ENCODE assay signal across 10 mouse cellular contexts in the genomic region with DNA sequence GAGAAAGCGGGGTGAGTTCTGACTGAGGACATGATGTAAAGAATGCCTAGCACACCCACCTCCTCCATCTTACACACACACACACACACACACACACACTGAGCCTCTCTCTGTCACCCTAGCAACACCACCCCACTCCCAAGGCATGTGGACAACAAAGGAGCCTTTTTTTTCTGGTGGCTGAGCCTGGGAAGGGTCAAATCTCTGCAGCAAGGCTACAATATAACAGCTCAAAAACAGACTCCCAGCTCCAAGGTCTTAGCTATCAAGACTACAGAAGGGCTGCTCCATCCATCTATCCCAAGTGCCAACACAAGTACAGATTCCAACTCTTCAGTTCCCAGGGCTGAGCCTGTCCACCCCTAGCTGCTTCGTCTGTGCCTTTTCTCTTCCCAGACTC. TPM values are rescaled to one million over a fixed set of nuclear protein-coding genes. Genes with fewer than 3 reads are reported as not detected.
DNase-seq lines count a peak whose midpoint lies in the region; ATAC-seq and TF ChIP-seq lines count a peak whose summit lies in the region.
"Had no signal": no experiment of that assay in that cellular context is flagged by ENCODE, and none has a peak within 500 bp of the region (broad histone marks: within the 10 kb centered on the region; RNA-seq: fewer than 3 reads in every experiment).

No protein-coding gene starts in this region.

- DNase-seq in right cerebral cortex, postnatal 10 days (ENCODE audit: low spot score in 2 of 2) = peak; percentile 60 to 66
- DNase-seq in right cerebral cortex, postnatal 36 days (ENCODE audit: low spot score in 2 of 2) = no peak
- DNase-seq in fibroblast of lung, adult 2 months (ENCODE audit: low read depth) = peak; percentile 45
- peak; percentile 81 for DNase-seq in hindbrain, postnatal 0 days (ENCODE audit: low spot score)
- no peak for DNase-seq in natural killer cell, adult 2 months (ENCODE audit: low spot score in 2 of 2)
- DNase-seq: cerebellum, postnatal 25 days; liver, postnatal 0 days had no signal

- no peaks in the 10 kb centered on the region for H3K36me3 ChIP-seq in hindbrain, postnatal 0 days (ENCODE audit: insufficient read depth, low read length)
- peaks cover 54% of the 10 kb centered on the region for H3K36me3 ChIP-seq in kidney, embryonic 16.5 days (ENCODE audit: insufficient read depth, low read length)

- H3K27ac ChIP-seq in hindbrain, postnatal 0 days = peak overlapping the region; percentile 82
- H3K27ac ChIP-seq in olfactory bulb, adult 2 months (ENCODE audit: insufficient read depth, low read depth, low read length) = peak overlapping the region; percentile 66
- H3K27ac ChIP-seq in kidney, embryonic 16.5 days (ENCODE audit: low read length) = no peak overlapping the region

- no peak overlapping the region for H3K4me3 ChIP-seq in hindbrain, postnatal 0 days (ENCODE audit: low read length)
- H3K4me3 ChIP-seq in olfactory bulb, adult 2 months (ENCODE audit: insufficient read depth, low read depth, low read length) = no peak overlapping the region
- H3K4me3 ChIP-seq in kidney, embryonic 16.5 days (ENCODE audit: low read length) = no peak overlapping the region

- no peak for TF ChIP-seq POLR2A in olfactory bulb, adult 2 months (IDR thresholded peaks at IDR 0.05; ENCODE audit: insufficient read depth, low read depth, low read length)

- H3K9ac ChIP-seq in hindbrain, postnatal 0 days (replicated peaks; ENCODE audit: low read length) = no peak overlapping the region
- H3K9ac ChIP-seq in kidney, embryonic 16.5 days (replicated peaks; ENCODE audit: low read length) = no peak overlapping the region
- H3K9ac ChIP-seq: liver, postnatal 0 days had no signal

- 18% methylated on average over 2 of the region's 2 CpGs for WGBS in hindbrain, postnatal 0 days
- 77% methylated on average over 2 of the region's 2 CpGs for WGBS in olfactory bulb, adult 2 months
- 72% methylated on average over 2 of the region's 2 CpGs for WGBS in kidney, embryonic 16.5 days

- H3K4me1 ChIP-seq in hindbrain, postnatal 0 days (ENCODE audit: insufficient read depth, low read length) = 0 out of 2 replicates have a peak, but pooled peaks cover 3% of the 10 kb centered on the region
- peaks cover 18% of the 10 kb centered on the region for H3K4me1 ChIP-seq in olfactory bulb, adult 2 months (ENCODE audit: control insufficient read depth, insufficient read depth, low read length)
- H3K4me1 ChIP-seq in kidney, embryonic 16.5 days (ENCODE audit: insufficient read depth, low read length) = no peaks in the 10 kb centered on the region

- H3K9me3 ChIP-seq in hindbrain, postnatal 0 days (ENCODE audit: low read length) = no peaks in the 10 kb centered on the region
- no peaks in the 10 kb centered on the region for H3K9me3 ChIP-seq in kidney, embryonic 16.5 days (ENCODE audit: low read length)

- H3K4me2 ChIP-seq in hindbrain, postnatal 0 days (ENCODE audit: low read depth, low read length) = no peak overlapping the region
- H3K4me2 ChIP-seq in kidney, embryonic 16.5 days (replicated peaks; ENCODE audit: low read depth, low read length) = no peak overlapping the region

- no peak for TF ChIP-seq CTCF in hindbrain, postnatal 0 days (IDR thresholded peaks at IDR 0.05; ENCODE audit: low read depth)
- no peak for TF ChIP-seq CTCF in olfactory bulb, adult 2 months (IDR thresholded peaks at IDR 0.05; ENCODE audit: insufficient read depth, low read depth, low read length)

- no peaks in the 10 kb centered on the region for H3K27me3 ChIP-seq in hindbrain, postnatal 0 days (ENCODE audit: insufficient read depth, low read length)
- H3K27me3 ChIP-seq in kidney, embryonic 16.5 days (ENCODE audit: insufficient read depth, low read length) = no peaks in the 10 kb centered on the region

- ATAC-seq in hindbrain, postnatal 0 days = peak; percentile 95
- ATAC-seq in kidney, embryonic 16.5 days (ENCODE audit: low FRiP score, low TSS enrichment) = no peak
- no peak for ATAC-seq in cerebellum, adult (ENCODE audit: insufficient number of reproducible peaks, low FRiP score, low TSS enrichment)
- ATAC-seq: liver, postnatal 0 days had no signal

RNA-seq across cellular contexts. Expression of a gene that starts 20.6 kb away (rescaled TPM):
- 348 and 370 TPM in 2 replicates for total RNA-seq in hindbrain, postnatal 0 days (2014; rRNA removed)
- 261 and 279 TPM in 2 replicates for polyA plus RNA-seq in hindbrain, postnatal 0 days (2015; fragmentation: Nextera tagmentation; extraction: Ambion mirVana)
- not detected in 2 replicates for polyA plus RNA-seq in olfactory bulb, adult 2 months (2012; ENCODE audit: insufficient read depth, insufficient read length, low replicate concordance, missing spikeins)
- polyA plus RNA-seq in kidney, embryonic 16.5 days (2015; fragmentation: Nextera tagmentation; extraction: Ambion mirVana) = 541 and 585 TPM in 2 replicates

RNA-seq across cellular contexts. Expression of a gene that starts 39.0 kb away (rescaled TPM):
- 23.9 and 30.5 TPM in 2 replicates for total RNA-seq in hindbrain, postnatal 0 days (2014; rRNA removed)
- 40.2 and 42.2 TPM in 2 replicates for polyA plus RNA-seq in hindbrain, postnatal 0 days (2015; fragmentation: Nextera tagmentation; extraction: Ambion mirVana)
- not detected in 2 replicates for polyA plus RNA-seq in olfactory bulb, adult 2 months (2012; ENCODE audit: insufficient read depth, insufficient read length, low replicate concordance, missing spikeins)
- polyA plus RNA-seq in kidney, embryonic 16.5 days (2015; fragmentation: Nextera tagmentation; extraction: Ambion mirVana) = 12.3 and 13.1 TPM in 2 replicates

Comparison
In these comparisons a context has a peak if more than half of its experiments do, and no peak if none do; other contexts are left out.
1. DNase-seq: peak in right cerebral cortex, postnatal 10 days (2 of 2), fibroblast of lung, adult 2 months (single experiment) and hindbrain, postnatal 0 days (single experiment); none in right cerebral cortex, postnatal 36 days (0 of 2) and natural killer cell, adult 2 months (0 of 2).
2. RNA of a gene that starts 20.6 kb away (polyA plus RNA-seq): 541 to 585 TPM in kidney, embryonic 16.5 days and 261 to 279 TPM in hindbrain, postnatal 0 days; not detected in olfactory bulb, adult 2 months; every median in the first group is over 100 times any median in the second.
3. RNA of a gene that starts 39.0 kb away (polyA plus RNA-seq): 40.2 to 42.2 TPM in hindbrain, postnatal 0 days and 12.3 to 13.1 TPM in kidney, embryonic 16.5 days; not detected in olfactory bulb, adult 2 months; every median in the first group is over 10 times any median in the second.